Mouse (Mus musculus): ENCODE results near the gene Adamtsl3.

DNA sequence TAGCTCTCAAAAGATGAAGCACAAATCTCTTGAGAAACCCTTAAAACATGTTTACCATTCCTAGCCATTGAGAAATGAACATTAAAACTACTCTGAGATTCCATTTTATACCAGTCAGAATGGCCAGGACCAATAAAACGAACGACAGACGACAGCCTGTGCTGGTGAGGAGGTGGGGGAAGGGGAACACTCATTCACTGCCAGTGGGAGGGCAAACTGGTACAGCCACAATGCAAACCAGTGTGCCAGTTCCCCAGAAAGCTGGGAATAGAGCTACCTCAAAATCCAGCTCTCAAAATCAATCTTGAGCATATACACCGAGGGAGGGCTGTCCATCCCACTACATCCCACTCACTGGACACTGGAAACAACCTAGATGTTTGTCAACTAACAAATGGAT lies 8.3 kb upstream of the Adamtsl3 start:
- TF ChIP-seq CTCF (IDR thresholded peaks at IDR 0.05; ENCODE audit: low read depth, low read length) = no peak
- no peak for TF ChIP-seq POLR2A (IDR thresholded peaks at IDR 0.05; ENCODE audit: insufficient read depth, low read length)
- TF ChIP-seq EP300 (IDR thresholded peaks at IDR 0.05; ENCODE audit: insufficient read depth, low read depth, low read length) = no peak

Data from ES-Bruce4 (cell line).